Mouse (Mus musculus) gastrocnemius, postnatal 36 days (tissue): ENCODE data around the gene Eepd1. TPM values are rescaled to one million over a fixed set of nuclear protein-coding genes. Genes with fewer than 3 reads are reported as not detected.
A peak's percentile ranks its signal among the peaks of the same experiment; 100 is the strongest.
"Not testable (repeated sequence)": the region's sequence is repeated elsewhere in the genome, so short reads cannot be mapped to it uniquely, and the experiment has no call there.

Experiments used
- DNase-seq, 2 experiments: peaks; one replicate each; pipeline ENCODE4 v3.0.0; 2022
- intact Hi-C: fragments of 180-260 bp; cut with DNase I; formaldehyde crosslinking; loops from one replicate; pipeline ENCODE4 v1.15.1; 2025
- long read RNA-seq, 2 experiments: library from polyadenylated mRNA; stranded (forward); transcript quantifications; one replicate each; pipeline ENCODE4 v2.0.0; 2021
- total RNA-seq, 2 experiments: library from RNA; stranded (reverse); gene quantifications; 2 replicates each; pipeline ENCODE4 v1.2.3; 2021

Eepd1 gene
- 10 to 100 TPM; 78.3 to 94.2 TPM for total RNA-seq
- long read RNA-seq, experiment 1, transcript Eepd1-201 (8 exons, 2,723 nt), result major isoform, 40 of 116 reads
- long read RNA-seq, experiment 1, partial matches to known transcripts, result 59 of 116 reads
- long read RNA-seq, experiment 1, other reads (novel, unspliced or antisense), result 17 of 116 reads
- long read RNA-seq, experiment 2, transcript Eepd1-201 (8 exons, 2,723 nt), result major isoform, 65 of 187 reads
- long read RNA-seq, experiment 2, partial matches to known transcripts, result 95 of 187 reads
- long read RNA-seq, experiment 2, other reads (novel, unspliced or antisense), result 27 of 187 reads

DNA sequence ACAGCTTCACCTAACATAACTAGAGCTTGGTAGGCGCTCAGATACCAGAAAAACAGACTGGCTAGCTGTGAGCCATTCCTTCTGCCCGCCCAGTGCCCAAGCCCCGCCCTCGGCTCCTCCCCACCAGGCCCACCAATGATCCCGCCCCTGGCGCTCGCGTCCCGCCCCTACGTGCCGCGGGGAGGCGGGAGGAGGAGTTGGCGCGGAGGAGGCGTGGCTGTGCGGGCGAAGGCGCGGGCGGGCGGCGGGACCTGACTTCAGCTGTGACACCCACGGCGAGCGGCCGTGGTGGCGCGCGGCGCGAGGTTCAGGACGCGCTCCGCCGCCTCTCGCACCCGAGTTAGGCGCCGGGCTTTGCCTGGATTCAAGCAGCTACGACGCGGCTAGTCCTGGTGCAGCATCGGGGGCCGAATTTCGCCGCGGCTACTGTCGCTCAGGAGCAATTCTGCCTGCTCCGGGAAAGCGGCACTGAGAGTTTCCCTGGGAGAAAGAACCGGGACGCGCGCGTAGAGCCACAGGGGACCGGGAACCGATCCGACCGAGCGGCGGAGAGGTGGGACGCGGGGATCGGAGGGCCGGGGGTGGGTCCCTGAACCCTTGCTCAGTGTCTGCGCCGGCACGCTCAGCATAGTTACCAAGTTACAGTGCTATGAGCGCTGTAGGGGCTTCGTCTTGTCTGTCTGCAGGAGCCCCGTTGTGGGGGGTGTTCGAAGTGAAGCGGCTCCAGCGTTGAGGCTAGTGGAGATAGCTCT is at the start of gene Eepd1:
Eepd1 (plus strand) TSS at position 204 of the 752 bp plus-strand sequence.
- peak; percentile 95 for DNase-seq
- intact Hi-C loops, result loop anchor here (5.0 to 10.0 kb wide), 4 partner anchors 66 to 307 kb away; no protein-coding TSS in a partner anchor

DNA sequence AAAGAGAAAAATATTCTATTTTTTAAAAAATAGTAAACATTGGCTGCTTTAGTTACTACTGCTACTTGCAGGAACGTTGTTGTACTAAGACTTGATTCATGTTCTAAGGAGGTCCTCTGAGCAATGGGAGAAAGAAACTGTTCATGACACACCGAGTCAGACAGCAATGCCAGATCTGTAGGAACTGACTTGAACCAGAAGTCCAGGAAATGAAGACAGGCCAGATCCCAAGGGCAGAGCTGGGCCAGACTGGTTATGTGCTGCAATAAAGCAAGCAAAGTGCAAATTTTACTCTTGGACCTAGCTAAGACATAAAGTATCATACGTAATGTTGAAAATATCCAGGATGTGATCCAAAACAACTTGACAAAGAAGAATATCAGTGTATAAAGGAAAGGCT is 42.5 kb upstream of the Eepd1 start:
- intact Hi-C loops, result no loop called here
- DNase-seq, result no peak

DNA sequence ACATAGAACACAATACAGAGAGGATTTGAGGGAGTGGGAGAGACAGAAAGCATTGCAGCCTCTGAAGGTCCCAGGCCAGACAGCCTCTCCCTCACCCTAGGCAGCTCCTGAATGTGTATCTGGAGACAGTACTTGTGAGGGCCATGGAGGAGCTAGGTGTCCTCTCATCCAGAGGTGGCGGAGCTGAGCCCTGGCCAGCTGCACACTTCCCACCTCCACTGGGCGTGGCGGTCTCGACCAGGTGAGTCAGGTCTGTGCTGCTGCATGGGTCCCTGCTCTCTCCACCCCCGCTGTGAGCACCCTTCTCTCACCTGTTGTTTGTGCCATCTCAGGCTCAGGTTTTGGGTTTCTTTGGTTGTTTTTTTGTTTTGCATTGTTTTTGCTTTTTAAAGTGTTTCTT is 41.3 kb upstream of the Eepd1 start:
- DNase-seq, intact Hi-C loops: not testable (repeated sequence)

DNA sequence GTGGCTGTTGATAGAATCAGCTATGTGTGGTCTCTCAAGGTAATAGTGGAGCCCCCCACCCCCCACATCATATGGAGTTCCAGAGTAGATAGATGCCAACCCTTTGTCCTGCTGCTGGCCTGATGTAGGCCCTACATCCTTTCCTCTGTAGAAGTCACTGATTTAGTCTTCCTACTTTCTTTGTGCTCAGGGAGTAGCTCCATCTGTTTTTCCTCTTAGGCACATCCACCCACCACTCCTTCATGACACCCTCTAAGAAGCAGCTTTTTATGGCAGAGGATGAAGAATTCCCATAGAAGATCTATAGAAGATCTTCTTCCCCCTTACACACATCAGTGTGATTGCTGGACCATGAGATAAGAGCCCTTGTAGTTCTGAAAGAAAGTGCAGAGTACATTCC is 39.3 kb upstream of the Eepd1 start:
- DNase-seq, result no peak
- intact Hi-C loops, result no loop called here

DNA sequence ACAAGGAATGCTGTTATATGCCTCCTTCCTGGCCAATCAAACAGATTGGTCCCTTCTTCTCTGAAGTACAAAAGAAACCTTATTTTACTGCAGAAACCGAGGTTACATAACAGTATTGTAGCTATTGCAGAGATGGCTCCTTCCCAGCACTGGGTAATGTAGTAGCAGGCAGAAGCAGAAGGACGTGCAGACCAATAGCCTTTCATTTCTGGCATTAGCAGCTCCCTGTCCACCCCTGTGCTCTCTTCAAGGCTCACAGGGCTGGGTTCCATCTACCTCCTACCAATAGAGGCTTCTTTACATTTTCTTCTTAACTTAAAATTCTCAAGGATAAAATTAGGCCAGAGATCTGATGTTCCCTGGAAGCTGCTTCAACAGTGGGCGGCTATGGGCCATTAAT is 38.3 kb upstream of the Eepd1 start:
- DNase-seq, result no peak
- intact Hi-C loops, result no loop called here

DNA sequence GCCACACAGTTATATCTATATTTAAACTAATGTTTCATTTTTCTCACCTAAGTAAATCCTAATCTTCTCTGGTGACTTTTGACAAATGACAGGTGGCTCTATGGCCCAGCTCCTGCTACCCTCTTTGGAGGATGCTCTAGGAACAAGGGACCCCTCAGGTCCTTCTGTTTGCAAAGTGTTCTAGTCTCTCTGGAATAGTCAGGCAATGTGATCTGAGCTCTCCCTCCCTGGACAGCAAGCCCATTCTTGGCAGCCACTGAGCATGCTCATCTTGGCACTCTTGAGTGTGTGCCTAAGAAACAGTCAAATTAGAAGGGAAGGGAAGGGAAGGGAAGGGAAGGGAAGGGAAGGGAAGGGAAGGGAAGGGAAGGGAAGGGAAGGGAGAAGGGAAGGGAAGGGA is 37.8 kb upstream of the Eepd1 start:
- intact Hi-C loops, result no loop called here

DNA sequence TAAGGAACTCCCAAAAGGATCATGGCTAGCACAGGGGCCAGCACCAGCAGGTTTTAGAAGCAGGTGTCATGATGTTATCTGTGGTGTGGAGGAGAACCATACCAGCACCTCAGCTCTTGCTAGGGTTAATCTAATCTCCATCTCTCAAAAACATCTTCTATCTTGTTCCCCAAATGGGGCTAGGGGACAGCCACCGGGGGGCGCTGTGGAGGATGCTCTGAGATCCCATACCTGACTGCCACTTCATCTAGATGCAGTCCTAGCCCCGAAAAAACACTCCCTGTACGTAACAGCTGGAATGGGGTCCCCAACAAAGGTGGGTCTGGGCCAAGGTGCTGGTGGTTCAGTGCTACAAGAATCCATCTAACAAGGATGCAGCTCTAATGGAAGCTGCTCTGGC is 31.0 kb upstream of the Eepd1 start:
- intact Hi-C loops, result no loop called here
- DNase-seq, result no peak

More for the DNA sequence above, 37.8 kb upstream of the Eepd1 start:
- DNase-seq, result no peak

DNA sequence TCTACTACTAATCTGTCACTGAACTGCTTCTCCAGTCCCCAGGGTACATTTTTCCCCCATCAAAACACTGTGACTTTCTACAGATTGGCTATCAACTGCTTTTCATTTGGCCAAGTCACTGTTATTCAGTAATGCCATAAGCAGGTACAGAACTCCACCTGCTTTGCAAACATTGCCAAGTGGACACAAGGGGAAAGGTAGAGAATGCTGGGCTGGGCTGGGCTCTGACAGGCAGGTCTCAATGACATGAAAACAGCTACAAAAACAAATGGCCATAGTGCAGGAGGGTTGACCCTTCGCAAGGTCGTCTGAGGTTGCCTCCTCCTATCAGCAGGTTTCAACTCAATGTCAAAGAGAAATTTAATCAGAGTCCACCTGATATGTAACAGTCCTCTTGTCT is 26.3 kb upstream of the Eepd1 start:
- intact Hi-C loops, result no loop called here
- no peak for DNase-seq

DNA sequence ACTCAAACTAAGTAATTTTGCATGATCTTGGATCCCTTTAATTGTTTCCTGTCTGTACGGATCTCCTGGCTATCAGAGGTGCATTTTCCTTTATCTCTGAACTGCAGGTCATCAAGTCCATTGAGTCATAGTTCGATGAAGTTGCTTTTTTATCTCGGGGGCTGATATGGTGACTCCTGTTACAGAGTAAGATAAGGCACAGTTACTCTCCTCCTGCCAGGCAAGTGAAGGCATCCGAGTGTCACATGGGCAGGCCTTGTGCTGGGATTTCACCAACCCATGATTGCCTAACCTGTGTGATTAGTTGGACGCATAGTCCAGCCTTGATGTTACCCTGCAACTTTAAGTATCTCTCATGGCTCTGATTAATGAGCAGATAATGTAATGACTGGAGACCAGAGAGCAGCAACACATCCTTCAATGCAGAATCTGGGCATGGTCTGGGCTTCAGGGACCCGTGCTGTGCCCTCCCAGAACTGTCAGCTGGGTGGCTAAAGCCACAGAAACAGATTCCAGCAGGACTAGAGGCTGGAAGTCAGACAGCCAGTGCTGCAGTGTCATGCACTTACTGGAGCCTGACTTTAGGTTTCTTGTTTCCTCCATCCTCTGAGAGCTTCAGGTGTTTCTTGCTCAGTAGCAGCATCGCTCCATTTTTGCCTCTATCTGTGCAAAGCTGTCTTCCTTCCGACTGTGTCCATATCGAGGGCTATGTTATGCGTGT is 20.4 kb upstream of the Eepd1 start:
- intact Hi-C loops, result no loop called here
- no peak for DNase-seq

DNA sequence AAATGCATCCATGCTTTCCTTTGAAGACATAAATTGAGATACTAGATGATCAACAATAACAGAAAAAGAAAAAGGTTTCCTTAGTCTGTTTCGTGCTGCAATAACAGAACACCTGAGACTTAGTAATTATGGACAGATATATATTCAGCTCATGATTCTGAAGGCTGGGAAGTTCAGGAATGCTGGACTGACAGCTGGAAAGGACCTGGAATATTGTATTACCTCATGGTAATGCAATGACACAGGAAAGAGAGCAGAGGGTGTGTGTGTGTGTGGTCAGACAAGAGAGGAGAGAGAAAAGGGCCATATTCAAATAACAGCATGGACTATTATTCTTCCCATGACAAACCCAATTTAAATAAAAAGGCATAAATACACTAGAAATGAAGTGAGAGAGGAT is 17.0 kb upstream of the Eepd1 start:
- intact Hi-C loops, result no loop called here
- DNase-seq, result no peak

DNA sequence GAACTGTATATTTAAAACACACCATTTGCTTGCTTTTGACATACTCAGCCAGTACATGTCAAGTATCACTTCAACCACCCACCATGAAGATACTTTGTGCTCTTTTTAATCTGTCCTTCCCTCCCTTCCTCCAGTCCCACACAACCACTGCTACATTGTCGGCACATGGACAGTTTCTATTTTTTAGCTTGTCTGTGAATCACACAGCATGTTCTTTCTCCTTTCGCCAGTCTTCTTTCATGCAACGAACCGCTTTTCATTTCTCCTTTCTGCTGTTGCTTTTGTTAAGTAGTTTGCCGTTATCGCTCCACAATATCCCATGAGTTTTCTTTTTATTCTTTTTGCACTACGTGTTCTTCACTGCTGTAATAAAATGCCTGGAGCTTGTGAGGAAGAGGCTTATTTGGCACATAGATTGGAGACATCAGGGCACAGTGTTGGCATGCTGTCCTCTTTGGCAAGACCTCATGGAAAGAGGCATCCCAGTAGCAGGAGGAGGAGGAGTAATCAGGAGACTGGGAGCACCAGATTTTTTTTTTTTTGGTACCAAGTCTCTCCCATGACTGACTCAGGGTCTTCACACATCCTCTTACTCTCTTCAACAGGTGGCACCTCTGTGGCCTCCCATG is 1.8 kb upstream of the Eepd1 start:
- intact Hi-C loops, result loop anchor here (5.0 to 10.0 kb wide), 4 partner anchors 68 to 305 kb away; no protein-coding TSS in a partner anchor
- no peak for DNase-seq

DNA sequence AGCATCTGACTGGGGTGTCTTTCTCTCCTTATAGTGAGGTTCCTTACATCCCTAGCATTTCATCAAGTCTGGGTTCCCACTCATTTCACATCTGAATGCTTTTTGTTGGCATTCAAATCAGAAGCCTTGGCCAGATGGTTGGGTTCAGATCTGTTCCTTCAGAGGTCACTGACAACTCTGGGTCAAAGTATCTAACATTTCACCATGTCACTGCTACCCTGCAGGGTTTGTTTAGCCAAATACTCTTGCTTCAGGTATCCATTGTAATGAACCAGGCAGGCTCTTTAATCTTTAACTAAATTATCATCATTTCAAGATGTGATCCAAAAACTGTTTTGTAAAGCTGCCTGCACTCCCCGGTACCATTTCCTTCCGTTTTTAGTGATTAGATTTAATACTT is 671 bp upstream of the Eepd1 start:
- no peak for DNase-seq
- intact Hi-C loops, result loop anchor here (5.0 to 10.0 kb wide), 4 partner anchors 67 to 306 kb away; no protein-coding TSS in a partner anchor

DNA sequence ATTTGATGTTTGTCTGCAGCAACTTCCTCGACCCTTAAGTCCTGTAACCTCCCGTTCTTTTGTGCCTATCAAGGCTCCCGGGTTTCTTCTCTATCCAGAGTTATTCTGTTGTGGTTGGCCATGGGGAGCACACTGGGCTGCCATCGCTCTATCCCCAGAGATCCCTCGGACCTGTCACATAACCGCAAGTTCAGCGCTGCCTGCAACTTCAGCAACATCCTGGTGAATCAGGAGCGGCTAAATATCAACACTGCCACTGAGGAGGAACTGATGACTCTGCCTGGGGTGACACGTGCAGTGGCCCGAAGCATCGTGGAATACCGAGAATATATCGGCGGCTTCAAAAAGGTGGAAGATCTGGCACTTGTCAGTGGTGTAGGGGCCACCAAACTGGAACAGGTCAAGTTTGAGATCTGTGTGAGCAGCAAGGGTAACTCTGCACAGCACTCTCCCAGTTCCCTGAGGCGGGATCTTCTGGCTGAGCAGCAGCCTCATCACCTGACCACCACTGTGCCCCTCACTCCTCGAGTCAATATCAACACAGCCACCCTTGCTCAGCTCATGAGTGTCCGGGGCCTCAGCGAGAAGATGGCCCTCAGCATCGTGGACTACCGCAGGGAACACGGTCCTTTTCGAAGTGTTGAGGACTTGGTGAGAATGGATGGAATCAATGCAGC is 1.1 kb downstream of the Eepd1 start:
- DNase-seq, result no peak

DNA sequence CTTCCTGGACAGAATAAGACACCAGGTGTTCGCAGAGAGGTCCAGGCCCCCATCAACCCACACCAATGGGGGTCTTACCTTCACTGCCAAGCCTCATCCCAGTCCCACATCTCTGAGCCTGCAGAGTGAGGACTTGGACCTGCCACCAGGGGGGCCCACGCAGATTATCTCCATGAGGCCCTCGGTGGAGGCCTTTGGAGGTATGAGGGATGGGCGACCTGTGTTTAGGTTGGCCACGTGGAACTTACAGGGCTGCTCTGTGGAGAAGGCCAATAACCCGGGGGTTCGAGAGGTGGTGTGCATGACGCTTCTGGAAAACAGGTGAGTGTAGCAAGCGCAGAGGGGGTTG is 1.6 kb downstream of the Eepd1 start:
- intact Hi-C loops, result loop anchor here (5.0 to 10.0 kb wide), 4 partner anchors 64 to 308 kb away; no protein-coding TSS in a partner anchor
- no peak for DNase-seq

More for the DNA sequence above, 1.1 kb downstream of the Eepd1 start:
- intact Hi-C loops, result loop anchor here (5.0 to 10.0 kb wide), 4 partner anchors 65 to 308 kb away; no protein-coding TSS in a partner anchor

DNA sequence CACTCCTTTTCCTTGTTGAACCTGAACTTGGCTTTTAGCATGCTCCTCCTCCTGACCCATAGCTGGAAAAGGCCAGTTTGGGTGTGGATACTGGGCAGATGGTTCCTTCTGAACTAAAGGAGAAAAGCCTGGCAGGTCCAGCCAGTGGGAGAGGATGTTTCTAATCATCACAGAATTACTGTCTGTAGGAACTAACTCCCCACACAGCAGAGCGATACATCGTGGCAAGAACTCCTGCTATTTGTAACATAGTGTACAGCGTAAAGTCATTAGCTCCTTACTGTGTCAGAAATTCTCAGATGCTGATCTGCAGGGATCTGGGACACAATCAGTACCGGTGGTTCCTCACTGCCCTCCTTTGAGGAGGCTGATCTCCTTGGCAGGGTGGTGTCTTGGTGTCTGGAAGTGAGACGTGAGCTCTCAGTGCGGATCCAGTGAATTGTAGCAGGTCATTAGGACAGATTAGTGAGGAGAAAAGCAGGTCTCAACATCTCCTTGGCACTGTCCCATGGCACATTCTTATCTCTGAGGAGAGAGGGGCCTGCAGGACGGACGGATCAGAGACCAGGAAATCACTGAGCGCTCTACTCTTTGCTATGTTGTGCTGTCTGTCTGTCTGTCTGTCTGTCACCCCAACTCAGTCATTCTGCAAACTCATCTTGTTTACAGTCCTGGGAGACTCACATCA is 2.7 kb downstream of the Eepd1 start:
- DNase-seq, result no peak
- intact Hi-C loops, result loop anchor here (5.0 to 10.0 kb wide), 4 partner anchors 63 to 309 kb away; no protein-coding TSS in a partner anchor

DNA sequence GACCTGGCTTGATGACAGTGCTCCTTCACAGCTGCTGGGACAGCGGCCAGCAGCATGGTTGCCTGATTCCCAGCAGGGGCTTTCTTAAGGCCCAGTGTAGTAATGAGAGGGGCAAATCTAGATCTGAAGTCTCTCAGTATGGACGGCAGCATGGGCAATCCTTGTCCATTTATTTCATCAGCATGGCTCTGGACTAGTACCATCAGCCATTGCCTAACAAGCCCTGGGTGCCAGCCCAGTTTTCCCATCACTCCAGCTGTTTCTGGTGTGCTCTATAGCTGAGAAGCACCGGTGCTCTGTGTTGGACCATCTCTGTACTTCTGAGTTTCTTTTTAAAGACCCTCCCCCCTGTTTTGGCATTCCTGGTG is 3.3 kb downstream of the Eepd1 start:
- DNase-seq, result peak in 1 of 2 experiments; percentile 36
- intact Hi-C loops, result loop anchor here (5.0 to 10.0 kb wide), 4 partner anchors 63 to 310 kb away; no protein-coding TSS in a partner anchor

DNA sequence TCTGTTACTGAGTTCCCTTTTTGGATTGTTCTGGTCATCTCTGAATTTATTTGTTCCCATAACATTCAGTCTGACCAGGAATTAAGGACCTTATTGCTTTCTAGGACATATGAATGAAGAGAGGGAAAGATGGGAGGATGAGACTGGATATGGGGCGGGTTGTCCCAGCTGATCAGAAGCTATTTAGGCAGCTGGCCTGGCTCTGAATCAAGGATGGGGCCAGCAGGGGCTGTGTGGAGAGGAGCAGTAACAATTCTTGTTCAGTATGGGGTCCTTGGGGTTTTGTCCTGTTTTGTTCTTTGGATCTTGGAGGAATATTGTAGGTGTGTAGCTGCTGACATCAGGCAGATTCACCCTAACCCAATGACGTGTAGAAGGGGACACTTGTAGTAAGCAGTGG is 3.7 kb downstream of the Eepd1 start:
- intact Hi-C loops, result loop anchor here (10.0 kb wide), 1 partner anchor 310 kb away; no protein-coding TSS in a partner anchor
- no peak for DNase-seq

DNA sequence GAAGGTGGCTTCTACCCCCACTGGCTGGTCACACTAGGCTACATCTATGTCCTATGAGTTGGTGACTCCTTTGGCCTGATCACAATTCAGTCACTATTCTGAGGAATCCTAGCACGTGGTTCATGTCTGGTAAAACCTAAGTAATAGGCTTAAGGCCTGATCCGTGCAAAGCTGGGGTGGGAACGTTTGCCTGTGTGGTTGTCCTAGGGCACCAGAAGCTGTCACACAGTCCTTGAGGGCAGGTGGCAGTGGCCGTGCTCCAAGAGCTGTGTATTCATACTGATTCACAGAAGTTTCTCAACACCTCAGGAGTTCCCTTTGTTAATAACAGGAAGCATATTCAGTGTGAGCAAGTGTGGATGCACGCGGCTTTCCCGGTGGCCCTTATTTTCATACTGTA is 4.1 kb downstream of the Eepd1 start:
- DNase-seq, result no peak
- intact Hi-C loops, result loop anchor here (10.0 kb wide), 1 partner anchor 311 kb away; no protein-coding TSS in a partner anchor

DNA sequence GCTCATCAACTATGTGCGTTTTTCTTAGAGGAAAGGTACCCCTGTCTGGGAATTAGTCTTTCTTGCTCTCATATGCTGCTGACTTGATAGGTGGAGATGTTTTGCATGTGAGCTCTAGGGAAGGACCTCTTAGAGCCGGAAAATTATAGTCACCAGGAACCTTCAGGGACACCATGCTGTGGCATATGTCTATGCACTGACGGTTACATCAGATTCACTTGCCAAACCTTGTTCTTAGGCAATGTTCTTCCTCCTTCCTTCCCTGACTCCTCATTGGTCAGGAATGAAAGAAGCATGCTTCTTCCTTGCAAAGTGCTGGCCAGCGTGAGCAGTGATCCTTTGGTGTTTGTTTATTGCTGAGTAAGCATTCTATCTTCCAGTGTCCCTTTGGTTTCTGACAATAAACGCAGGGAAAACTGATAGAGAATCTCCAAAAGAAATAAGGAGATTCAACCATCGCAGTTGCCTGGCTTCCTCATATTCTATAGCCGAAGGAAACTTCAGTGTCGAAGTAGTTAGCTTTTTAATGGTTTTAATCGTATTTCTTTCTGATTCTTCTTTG is 5.0 kb downstream of the Eepd1 start:
- intact Hi-C loops, result loop anchor here (10.0 kb wide), 1 partner anchor 312 kb away; no protein-coding TSS in a partner anchor
- DNase-seq, result no peak
